Mouse (Mus musculus) left cerebral cortex, postnatal 10 days (tissue): ENCODE measurements at regions not wholly inside any gene's neighbourhood (a gene's known extent, or its start where the extent isn't known, plus 50 kb on each side); places are given as distances from the start of the nearest gene placed in this dataset.
"Not testable (repeated sequence)": the region's sequence is repeated elsewhere in the genome, so short reads cannot be mapped to it uniquely, and the experiment has no call there.

Source experiments
- DNase-seq, 2 experiments: peaks; one replicate each; pipeline ENCODE4 v3.0.0; 2021 to 2022; ENCODE audit warnings: low spot score in 2 of 2, mixed read lengths in 1 of 2; ENCODE audit errors: extremely low spot score in 1 of 2
- intact Hi-C: fragments of 180-260 bp; cut with DNase I; formaldehyde crosslinking; loops from one replicate; pipeline ENCODE4 v1.15.1; 2025

- intact Hi-C loops, result no loop called here
- no peak for DNase-seq
Observed at GRCm38 (mm10) chr9:85637274-85637673, 111.9 kb downstream of the Ibtk start.

- DNase-seq, result no peak
- intact Hi-C loops, result no loop called here
Observed at GRCm38 (mm10) chr9:85636131-85636447, 113.0 kb downstream of the Ibtk start.

GRCm38 (mm10) chr9:85635438-85636130, 113.5 kb downstream of the Ibtk start:
- intact Hi-C loops, result no loop called here
- DNase-seq, result no peak

GRCm38 (mm10) chr9:85634786-85635185, 114.3 kb downstream of the Ibtk start:
- intact Hi-C loops, DNase-seq: not testable (repeated sequence)

DNA sequence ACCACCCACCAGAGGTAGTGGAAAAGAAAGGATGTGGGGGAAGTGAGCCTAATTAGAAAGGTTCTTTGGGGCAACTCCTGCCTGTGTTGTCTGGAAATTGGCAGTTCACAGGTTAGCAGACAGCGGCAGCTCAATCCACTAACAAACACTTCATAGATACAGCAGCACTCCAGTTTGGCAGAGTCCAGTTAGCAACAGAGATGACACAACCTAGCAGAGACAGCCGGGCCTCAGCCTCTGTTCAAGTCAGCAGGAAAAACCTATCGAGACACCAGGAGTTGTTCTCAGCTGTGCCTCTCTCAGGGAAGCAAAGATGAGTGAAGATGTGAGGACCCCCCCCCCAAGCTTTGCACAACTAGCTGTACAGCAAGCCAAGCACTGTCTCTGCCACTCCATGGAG, 131.2 kb downstream of the Ibtk start:
- no peak for DNase-seq
- intact Hi-C loops, result no loop called here

DNA sequence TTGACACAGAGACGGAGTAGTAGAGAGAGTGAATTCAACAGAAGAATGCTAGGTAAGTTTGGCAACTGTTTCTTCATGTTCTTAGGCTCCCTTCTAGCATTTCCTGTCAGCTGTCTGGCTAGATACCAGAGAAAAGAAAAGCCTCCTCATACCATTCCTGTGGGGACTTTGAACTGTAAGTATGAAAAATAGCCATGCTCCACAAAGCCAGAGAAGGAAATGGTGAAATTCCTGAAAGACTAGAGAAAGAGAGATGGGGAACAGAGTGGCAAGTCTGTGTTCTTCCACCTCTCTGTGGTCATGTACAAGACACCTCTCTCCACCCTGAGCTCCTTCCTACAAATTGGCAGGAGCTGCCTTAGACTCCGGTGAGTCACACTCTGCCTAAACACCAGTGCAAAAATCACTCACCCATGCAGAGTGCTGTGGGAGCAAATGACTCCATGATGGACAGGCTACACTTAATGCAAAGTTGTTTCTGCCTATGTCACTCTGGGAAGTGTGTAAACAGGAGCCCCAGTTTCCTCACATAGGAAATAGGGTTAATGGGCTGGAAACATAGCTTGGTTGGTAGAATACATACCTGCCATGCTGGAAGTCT, 131.9 kb downstream of the Ibtk start:
- intact Hi-C loops, result no loop called here
- no peak for DNase-seq

GRCm38 (mm10) chr9:85616266-85616869, 132.8 kb downstream of the Ibtk start:
- no peak for DNase-seq
- intact Hi-C loops, result no loop called here

- intact Hi-C loops, result no loop called here
- DNase-seq, result peak; percentile 45 to 58
Observed at GRCm38 (mm10) chr9:85609152-85609551, 140.0 kb downstream of the Ibtk start.

DNA sequence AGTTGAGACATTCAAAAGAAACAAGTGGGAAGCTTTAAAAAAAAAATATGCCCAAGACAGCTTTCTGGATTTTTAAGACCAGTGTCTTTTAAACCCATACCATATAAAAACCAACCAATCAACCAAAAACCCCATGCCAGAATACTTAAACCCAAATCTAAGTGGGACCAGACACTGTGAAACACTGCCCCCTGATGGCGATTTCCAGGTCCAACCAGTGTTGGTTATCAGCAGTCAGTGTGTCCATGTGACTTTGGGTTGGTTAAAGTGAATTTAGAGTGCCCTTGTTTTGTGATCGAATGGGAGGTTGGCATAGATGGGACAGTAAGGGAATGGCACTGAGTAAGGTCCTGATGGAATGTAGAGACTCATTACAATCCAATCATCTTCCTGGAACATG, 152.2 kb downstream of the Ibtk start:
- intact Hi-C loops, result no loop called here
- DNase-seq, result peak in 1 of 2 experiments; percentile 21

GRCm38 (mm10) chr9:85593867-85594266, 155.3 kb downstream of the Ibtk start:
- intact Hi-C loops, result no loop called here
- no peak for DNase-seq

DNA sequence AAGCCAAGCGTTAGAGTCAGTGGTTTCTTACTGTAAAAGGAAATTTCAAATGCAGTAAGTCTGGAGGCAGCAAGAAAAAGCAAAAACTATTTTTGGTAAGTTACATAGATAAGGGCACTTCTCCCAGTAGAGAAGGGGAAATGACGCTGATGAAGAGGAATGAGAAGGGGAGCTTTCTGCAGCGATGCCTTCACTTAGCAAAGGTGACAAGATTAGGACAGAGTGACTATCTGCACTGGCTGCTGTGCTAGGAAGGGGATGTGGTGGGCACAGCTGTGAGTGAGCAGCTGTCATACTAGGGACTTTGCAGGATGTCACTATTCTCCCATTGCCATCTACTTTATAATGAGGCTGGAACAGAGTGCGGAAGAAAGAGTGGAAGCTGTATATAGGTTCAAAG, 156.5 kb downstream of the Ibtk start:
- intact Hi-C loops, result no loop called here
- no peak for DNase-seq

DNA sequence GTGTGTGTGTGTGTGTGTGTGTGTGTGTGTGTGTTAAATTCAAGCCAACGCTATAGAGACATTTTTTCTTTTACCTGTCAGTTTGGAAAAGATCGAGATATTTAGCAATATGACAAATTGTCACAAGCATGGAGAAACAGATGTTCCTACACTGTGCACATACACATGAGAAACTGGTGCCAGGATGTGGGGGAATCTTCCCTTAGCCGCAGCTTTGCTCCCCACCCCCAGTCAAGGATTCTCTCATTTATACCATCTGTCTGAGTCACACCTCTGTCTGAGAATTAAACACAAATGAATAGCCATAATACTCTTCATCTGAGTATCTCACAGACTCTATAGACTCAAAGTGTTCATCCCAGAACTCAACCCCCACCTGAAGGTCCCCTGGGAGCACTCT, 159.9 kb downstream of the Ibtk start:
- no peak for DNase-seq
- intact Hi-C loops, result no loop called here

GRCm38 (mm10) chr9:85588077-85588476, 161.1 kb downstream of the Ibtk start:
- DNase-seq, result no peak

DNA sequence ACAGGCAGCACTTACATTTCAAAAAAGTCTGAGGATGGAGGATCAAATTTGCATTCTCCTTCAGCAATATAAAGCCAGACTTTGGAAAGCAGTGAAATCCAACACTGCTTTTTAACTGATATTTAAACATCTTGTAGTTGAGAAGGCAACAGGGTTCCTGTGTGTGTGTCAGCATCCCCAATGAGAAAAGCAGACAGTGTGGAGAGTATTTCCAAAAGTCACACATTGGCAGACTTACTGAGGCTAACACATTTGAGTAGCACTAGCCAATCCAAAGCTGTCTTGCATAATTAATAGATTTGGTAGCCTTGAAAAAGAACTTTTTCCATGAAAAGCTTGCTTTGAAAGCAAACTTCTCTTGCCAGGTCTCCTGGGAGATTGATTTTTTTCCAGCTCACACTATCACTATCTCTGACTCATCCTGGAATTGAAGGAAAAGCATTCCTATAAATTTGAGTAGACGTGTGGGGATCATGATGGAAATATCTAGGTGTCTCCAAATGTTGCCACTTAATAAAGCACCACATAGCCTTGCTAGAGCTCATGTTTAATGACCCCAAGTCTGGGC, 168.0 kb downstream of the Ibtk start:
- intact Hi-C loops, result no loop called here
- peak in 1 of 2 experiments; percentile 20 for DNase-seq

More at GRCm38 (mm10) chr9:85588077-85588476, 161.1 kb downstream of the Ibtk start:
- intact Hi-C loops, result no loop called here

DNA sequence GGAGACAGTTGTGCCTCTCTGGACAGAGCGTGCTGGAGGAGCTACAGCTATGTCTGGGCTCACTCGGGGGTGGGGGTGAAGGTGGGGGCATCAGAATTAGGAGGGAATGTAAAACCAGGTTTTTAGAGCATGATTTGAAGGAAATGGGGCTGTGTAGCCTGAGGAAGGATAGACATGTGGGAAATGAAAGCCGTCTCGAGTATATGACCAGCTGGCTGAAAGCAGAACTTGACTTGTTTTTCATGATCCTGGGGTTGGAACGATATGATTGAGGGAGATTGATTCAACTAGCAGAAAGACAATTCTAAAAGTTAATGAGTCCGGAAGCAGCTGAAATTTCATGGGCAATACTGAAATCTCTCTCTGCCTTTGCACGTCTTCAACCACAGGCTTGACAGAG, 171.3 kb downstream of the Ibtk start:
- DNase-seq, result no peak

GRCm38 (mm10) chr9:85577338-85577737, 171.8 kb downstream of the Ibtk start:
- DNase-seq, result no peak
- intact Hi-C loops, result no loop called here

More for the DNA sequence above, 171.3 kb downstream of the Ibtk start:
- intact Hi-C loops, result no loop called here

DNA sequence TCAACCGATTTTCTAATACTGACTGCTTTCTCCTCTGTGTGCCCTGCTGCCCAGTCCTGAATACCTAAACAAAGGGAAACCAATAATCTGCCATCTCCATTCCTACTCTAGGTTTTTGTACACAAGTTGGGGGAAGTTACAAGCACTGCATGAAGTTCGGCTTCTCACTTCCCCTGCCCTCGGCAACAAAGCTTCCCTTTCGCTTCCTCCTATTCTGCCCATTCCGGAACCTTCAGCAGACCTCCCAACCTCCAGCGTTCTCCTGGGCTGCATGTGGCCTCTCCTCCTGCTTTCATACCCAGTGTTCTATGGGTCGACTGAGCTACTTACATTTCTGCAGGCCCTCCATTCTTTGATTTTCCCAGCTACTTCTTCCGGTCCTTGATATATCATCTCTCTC, 180.3 kb downstream of the Ibtk start:
- DNase-seq, result peak in 1 of 2 experiments; percentile 22
- intact Hi-C loops, result no loop called here

DNA sequence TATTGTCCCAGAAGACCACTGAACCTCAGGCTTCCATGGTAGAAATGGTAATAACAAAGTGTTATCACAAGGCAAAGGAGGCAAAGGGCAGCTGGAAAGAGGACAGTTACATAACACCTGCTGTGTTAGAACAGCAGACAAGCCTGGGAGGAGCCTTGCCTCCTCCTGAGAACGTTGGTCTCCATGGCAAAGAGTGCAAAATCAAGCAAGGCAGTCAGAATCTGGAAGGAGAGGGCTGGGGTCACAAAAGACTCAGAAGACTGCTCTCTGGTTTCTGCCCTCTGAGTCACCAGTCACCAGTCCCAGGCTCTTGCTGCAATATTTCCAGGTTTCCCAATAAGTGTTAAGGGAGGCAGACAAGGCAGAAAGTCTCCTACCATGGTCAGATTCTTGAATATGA, 197.3 kb downstream of the Ibtk start:
- intact Hi-C loops, result no loop called here

GRCm38 (mm10) chr9:85550455-85550854, 198.7 kb downstream of the Ibtk start:
- DNase-seq, result no peak
- intact Hi-C loops, result no loop called here

More for the DNA sequence above, 197.3 kb downstream of the Ibtk start:
- no peak for DNase-seq

DNA sequence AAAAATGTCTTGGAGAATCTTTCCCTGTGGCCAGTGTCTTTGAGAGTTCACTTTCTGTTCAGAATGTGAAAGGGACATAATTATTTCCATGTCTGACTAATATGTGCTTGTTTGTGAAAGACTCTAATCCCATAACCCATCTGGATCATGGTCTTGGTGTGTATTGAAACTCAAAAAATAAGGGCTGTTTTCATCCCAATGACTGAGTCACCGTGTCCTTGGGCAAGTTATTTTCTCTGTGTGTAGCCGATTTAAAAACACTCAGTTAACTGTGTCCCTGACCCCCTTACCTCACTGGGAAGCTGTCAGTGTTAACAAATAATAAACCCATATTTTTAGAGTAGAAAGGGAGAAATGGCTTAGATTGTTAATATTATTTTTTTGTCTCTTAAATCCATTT, 202.9 kb downstream of the Ibtk start:
- intact Hi-C loops, result no loop called here
- no peak for DNase-seq
